Mouse (Mus musculus): ENCODE data around the gene Inppl1.
A peak's percentile ranks its signal among the peaks of the same experiment; 100 is the strongest.

Inppl1 gene

DNA sequence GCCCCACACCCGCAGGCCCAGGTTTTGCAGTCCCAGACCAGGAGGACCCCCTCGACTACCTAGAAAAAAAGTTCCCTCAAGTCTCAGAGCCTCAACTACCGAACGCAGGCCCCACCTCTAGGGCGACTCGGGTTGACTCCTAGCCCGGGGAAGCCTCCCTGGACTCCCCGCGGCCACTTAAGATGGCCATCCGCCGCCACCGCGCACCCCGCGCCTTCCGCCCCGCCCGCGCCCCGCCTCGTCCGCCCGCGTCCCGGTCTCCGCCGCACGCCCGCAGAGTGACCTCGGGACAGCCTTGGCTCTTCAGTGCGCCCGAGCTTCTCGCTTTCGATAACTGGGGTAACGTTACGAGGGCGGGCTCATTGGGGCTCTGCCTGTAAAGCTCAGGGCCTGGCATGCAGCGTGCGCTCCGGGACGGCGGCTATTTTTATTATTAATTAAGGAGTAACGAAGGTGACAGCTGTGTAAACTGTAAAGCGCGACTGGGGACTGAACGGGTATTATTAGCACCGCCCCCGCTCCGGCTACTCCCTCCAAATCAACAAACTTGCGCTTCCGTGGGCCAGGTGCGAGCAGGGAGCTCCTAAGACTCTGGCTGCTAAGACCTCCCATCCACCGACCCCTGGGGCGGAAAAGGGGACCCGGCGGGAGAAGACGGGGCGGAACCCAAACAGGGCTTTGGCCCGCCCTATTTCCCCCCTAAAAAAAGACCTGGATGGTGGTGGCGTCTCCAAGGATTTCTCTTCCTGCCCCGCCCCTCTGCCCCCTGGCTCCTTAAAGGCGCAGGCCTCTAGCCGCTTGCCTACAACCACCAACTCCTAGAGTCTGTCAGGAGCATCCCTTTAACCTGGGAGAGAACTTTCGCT, at the start of gene Inppl1:
Gene Inppl1, minus strand, starts transcription at position 624 of the 866 bp plus-strand sequence.
- DNase-seq (ENCODE audit: low spot score) = peak; percentile 77

DNA sequence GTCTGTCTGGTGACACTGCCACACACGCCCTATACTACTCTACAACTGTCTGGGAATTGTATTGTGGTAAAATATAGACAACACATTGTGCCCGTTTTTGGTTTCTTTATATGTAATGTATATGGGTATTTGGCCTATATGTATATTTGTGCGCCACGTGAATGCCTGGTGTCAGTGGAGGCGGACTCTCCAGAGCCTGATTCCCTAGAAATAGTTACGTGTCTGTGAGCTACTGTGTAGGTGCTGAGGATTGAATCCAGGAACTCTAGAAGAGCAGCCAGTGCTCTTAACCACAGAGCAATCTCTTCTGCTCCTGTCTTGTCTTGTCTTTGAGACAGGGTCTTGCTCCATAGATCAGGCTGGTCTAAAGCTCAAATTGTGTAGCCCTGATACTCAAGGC, 48.2 kb upstream of the Inppl1 start:
- DNase-seq (ENCODE audit: low spot score) = no peak

- no peak for DNase-seq (ENCODE audit: low spot score)
Observed at GRCm38 (mm10) chr7:101884160-101884559, 46.1 kb upstream of the Inppl1 start.

GRCm38 (mm10) chr7:101882413-101883154, 44.6 kb upstream of the Inppl1 start:
- no peak for DNase-seq (ENCODE audit: low spot score)

GRCm38 (mm10) chr7:101880855-101881254, 42.8 kb upstream of the Inppl1 start:
- DNase-seq (ENCODE audit: low spot score) = no peak

GRCm38 (mm10) chr7:101875978-101876377, 37.9 kb upstream of the Inppl1 start:
- DNase-seq (ENCODE audit: low spot score) = no peak

DNA sequence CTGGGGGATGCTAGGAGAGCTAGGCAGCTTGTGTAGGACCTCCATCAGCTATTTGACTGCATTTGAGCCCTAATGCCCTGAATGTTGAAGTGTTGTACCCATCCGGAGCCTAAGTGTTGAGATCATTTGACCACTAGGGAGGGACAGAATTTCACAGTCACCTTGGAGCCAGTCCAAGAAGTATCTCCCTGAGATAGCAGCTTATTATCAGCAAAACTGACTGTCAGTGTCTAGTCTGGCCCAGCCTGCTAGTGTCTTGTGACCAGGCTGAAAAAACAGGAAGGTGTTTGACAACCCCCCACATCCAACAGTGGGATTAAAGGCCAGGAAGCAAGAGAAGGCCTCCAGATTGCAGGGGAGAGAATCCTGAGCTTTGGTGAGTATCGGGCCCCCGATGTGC, 33.3 kb upstream of the Inppl1 start:
- no peak for DNase-seq (ENCODE audit: low spot score)

GRCm38 (mm10) chr7:101870629-101871028, 32.6 kb upstream of the Inppl1 start, which contains the start of gene Folr1:
Folr1 (minus strand) TSS chr7:101870788.
- no peak for DNase-seq (ENCODE audit: low spot score)

DNA sequence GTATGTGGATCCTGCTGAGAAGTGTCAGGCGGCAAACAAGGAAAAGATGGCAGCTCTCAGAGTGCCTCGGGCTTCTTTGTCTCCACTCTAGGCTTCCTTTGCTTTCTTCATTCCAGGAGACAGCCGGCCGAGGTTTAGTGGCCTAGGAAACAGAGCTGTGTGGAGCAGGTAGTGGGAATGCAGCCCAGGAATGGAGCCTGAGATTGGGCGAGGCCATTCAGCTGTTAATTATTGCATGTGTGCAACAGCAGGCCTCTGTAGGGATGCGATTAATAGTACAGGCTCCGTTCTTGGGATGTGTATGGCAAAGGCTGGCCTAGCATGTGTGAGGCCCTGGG, 31.1 kb upstream of the Inppl1 start:
- DNase-seq (ENCODE audit: low spot score) = no peak

- no peak for DNase-seq (ENCODE audit: low spot score)
Observed at GRCm38 (mm10) chr7:101868241-101869162, 30.5 kb upstream of the Inppl1 start.

- DNase-seq (ENCODE audit: low spot score) = no peak
Observed at GRCm38 (mm10) chr7:101867482-101867881, 29.5 kb upstream of the Inppl1 start.

DNA sequence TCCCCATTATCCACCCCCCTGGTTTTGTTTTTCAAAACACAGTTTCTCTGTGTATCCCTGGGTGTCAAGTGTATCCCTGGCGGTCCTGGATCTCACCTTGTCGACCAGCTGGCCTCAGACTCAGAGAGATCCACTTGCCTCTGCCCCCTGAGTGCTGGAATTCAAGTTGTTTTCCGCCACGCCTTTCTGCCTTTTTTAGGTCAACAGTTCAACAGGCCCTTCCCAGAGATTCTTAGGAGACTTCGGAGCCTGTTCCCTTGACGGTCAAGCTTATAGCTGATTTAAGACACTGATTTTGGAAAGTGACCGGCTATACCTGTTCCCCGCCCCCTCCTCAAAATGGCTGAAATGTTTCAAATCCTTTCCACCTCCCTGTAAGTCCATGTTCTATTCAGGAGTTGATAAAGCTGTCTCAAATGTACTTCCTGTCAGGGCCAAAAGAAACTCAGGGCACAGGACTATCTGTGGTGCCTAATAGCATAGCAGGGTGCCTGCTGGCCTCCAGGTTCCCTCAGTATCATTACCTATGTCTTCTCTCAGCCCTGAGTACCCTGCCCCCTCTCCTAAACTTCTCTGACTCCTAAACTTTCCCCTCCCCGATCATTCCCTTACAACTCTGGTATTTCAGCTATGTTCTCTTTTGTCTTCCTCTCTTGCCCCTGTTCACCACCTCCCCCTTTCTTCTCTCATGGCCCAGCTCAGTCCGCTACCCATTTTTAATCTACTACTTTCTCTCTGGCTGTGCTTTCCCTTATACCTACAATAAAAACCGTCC, 28.6 kb upstream of the Inppl1 start:
- no peak for DNase-seq (ENCODE audit: low spot score)

GRCm38 (mm10) chr7:101863415-101863814, 25.4 kb upstream of the Inppl1 start, which contains the start of gene Anapc15:
Anapc15 (plus strand) TSS chr7:101863715.
- DNase-seq (ENCODE audit: low spot score) = no peak

DNA sequence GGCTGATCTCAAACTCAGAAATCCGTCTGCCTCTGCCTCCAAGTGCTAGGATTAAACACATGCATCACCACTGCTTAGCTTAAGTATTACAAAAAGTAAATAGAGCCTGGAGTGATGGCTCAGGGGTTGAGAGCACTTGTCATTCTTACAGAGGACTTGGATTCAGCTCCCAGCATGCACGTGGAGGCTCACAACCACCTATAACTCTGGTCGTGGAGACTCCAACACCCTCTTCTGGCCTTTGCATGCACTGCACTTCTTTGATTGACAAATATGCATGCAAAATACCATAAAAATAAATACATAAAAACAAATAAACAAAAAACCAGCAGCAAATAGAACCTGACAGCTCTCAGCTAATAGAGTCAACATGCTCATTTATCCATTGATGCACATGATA, 24.3 kb upstream of the Inppl1 start:
- DNase-seq (ENCODE audit: low spot score) = no peak

DNA sequence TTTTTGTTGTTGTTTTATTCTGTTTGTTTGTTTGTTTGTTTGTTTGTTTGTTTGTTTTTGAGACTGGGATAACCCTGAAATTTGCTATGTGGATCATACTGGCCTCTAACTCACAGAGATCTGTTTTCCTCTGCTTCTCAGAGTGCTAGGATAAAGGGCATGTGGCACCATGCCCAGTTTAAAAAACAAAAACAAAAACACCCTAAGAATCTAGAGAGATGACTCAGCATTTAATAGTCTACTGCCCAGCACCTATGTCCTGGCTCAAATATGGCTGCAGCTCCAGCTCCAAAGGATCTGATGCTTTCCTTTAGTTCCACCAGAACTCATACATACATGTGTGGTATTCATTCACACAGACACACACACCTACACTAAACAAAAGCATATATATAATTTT, 22.9 kb upstream of the Inppl1 start:
- DNase-seq (ENCODE audit: low spot score) = no peak

DNA sequence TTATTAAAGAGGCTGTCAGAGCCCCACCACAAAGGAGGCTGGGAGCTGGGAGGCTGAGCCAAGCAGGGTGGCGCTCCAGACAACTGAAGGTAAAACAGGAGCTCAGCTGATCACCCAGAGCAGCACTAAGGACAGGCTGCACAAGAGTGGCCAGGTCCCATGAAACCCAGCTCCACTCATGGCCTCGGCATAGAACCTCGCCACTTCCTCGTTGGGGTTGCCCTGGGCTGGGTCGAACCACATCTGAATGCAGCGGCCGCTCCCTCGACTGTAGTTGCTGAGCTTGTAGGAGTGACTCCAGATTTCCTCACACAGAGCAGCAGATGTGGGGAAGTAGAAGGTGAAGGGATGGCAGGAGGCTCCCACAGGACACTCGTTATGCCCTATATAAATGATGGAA, 20.3 kb upstream of the Inppl1 start:
- no peak for DNase-seq (ENCODE audit: low spot score)

GRCm38 (mm10) chr7:101857094-101857493, 19.1 kb upstream of the Inppl1 start, which contains the start of gene Folr2:
Folr2 (minus strand) TSS chr7:101857194.
- no peak for DNase-seq (ENCODE audit: low spot score)

- DNase-seq (ENCODE audit: low spot score) = no peak
Observed at GRCm38 (mm10) chr7:101853816-101854215, 15.8 kb upstream of the Inppl1 start.

DNA sequence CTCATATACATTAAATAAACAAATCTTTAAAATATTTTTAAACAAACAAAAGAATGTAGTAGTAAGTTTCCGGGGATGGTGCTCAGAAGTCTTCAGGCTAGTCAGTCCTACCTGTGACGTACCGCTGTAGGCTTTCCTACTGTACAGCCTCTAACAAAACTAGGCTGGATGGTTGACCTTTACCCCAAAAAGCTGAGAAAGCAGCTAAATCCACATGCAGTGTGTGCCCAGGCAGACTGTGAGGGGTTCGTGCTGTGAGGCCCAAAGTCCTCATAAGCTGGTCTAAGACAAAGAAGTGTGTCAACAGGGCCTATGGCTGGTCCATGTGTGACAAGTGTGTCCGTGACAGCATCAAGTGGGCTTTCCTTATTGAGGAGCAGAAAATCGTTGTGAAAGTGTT, 14.8 kb upstream of the Inppl1 start:
- DNase-seq (ENCODE audit: low spot score) = no peak

DNA sequence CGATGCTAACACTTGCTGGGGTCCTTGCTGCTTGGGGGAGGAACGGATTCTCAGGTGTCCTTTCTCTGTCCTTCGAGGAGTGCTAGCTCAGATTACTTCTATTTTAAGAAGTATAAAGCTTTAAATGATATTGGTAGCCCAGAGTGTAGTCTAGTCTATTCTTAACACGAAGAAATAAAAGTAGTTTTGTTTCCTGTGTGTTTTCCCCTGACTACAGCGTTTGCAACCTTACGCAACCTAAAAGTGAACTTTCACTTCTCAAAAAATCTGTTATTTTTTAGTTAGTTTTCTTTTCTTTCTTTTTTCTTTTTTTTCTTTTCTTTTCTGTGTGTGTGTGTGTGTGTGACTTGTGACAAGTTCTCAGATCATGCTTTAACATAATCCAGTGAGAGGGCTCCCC, 13.7 kb upstream of the Inppl1 start:
- DNase-seq (ENCODE audit: low spot score) = no peak

DNA sequence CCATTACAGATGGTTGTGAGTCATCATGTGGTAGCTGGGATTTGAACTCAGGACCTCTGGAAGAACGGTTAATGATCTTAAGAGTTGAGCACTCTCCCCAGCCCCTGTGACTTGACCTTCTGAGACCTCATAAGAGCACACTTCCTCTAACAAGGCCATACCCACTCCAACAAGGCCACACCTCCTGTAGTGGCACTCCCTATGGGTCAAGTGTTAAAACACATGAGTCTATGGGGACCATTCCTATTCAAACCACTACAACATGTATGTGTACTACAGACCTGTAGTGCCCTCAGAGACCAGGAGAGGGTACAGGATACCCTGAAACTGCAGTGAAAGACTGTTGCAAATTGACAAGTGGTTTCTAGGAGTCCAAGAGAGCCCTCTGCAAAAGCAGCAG, 9.9 kb upstream of the Inppl1 start:
- DNase-seq (ENCODE audit: low spot score) = no peak

Measured in left cerebral cortex, adult 11 months (tissue).